ENCODE assay signal across 17 mouse cellular contexts in genomic region chr17:7871800-7872199, GRCm38 (mm10). TPM values are rescaled to one million over a fixed set of nuclear protein-coding genes. Genes with fewer than 3 reads are reported as not detected.
DNase-seq lines count a peak whose midpoint lies in the region; ATAC-seq lines count a peak whose summit lies in the region.
"Had no signal": no experiment of that assay in that cellular context is flagged by ENCODE, and none has a peak within 500 bp of the region (broad histone marks: within the 10 kb centered on the region; RNA-seq: fewer than 3 reads in every experiment).

No protein-coding gene starts in this region.

- peak; percentile 48 for ATAC-seq in CD4-positive, CD25-positive, alpha-beta regulatory T cell, adult 4 months
- peak; percentile 44 for ATAC-seq in activated CD4-positive, CD25-positive, alpha-beta regulatory T cell, adult 4 months
- ATAC-seq: intestine, postnatal 0 days; midbrain, embryonic 15.5 days had no signal

- no peaks in the 10 kb centered on the region for H3K27me3 ChIP-seq in splenic B cell, adult 2 months (ENCODE audit: control insufficient read depth, insufficient read depth, low read length, poor library complexity, severe bottlenecking)
- H3K27me3 ChIP-seq: hindbrain, embryonic 13.5 days; limb, embryonic 12.5 days; liver, embryonic 13.5 days; midbrain, embryonic 15.5 days had no signal

- peak; percentile 36 to 54 for DNase-seq in right cerebral cortex, adult 2 months (ENCODE audit: low spot score in 2 of 2)
- DNase-seq in right cerebral cortex, postnatal 10 days (ENCODE audit: low spot score in 2 of 2): no peak
- peak; percentile 54 for DNase-seq in splenic B cell, adult 2 months (ENCODE audit: low read depth, low spot score)
- no peak for DNase-seq in adrenal gland, adult (ENCODE audit: inconsistent age in 2 of 2, low spot score in 1 of 2)
- no peak for DNase-seq in kidney, adult 8-10 months
- DNase-seq in spleen, postnatal 14 days (ENCODE audit: low spot score in 2 of 2): no peak
- DNase-seq: cerebellum, postnatal 14 days; gastrocnemius, postnatal 36 days; heart, postnatal 14 days; liver, embryonic 13.5 days had no signal

- no peaks in the 10 kb centered on the region for H3K36me3 ChIP-seq in splenic B cell, adult 2 months (ENCODE audit: control insufficient read depth, insufficient read depth, low read length, poor library complexity, severe bottlenecking)
- H3K36me3 ChIP-seq: heart, embryonic 10.5 days; hindbrain, embryonic 13.5 days; limb, embryonic 12.5 days; liver, embryonic 13.5 days; midbrain, embryonic 15.5 days had no signal

RNA-seq across cellular contexts. Expression of gene Fndc1, which starts 44.7 kb away (rescaled TPM):
- not detected for polyA plus RNA-seq in CD4-positive, CD25-positive, alpha-beta regulatory T cell, adult 4 months (2017; shearing (Covaris generic))
- under 1 TPM in 1 of 2 experiments, not detected in 1; 0.13 TPM for polyA plus RNA-seq in activated CD4-positive, CD25-positive, alpha-beta regulatory T cell, adult 4 months (2017; shearing (Covaris generic))

RNA-seq across cellular contexts. Expression of gene Tagap, which starts 54.0 kb away (rescaled TPM):
- polyA plus RNA-seq in CD4-positive, CD25-positive, alpha-beta regulatory T cell, adult 4 months (2017; shearing (Covaris generic)): 100 to 1,000 TPM; 108 to 131 TPM
- polyA plus RNA-seq in activated CD4-positive, CD25-positive, alpha-beta regulatory T cell, adult 4 months (2017; shearing (Covaris generic)): 100 to 1,000 TPM in 1 of 2 experiments, 10 to 100 TPM in 1; 88.1 to 107 TPM

Comparison
In these comparisons a context has a peak if more than half of its experiments do, and no peak if none do; other contexts are left out.
1. DNase-seq: peak in right cerebral cortex, adult 2 months (2 of 2) and splenic B cell, adult 2 months (single experiment); none in right cerebral cortex, postnatal 10 days (0 of 2), adrenal gland, adult (0 of 2), kidney, adult 8-10 months (0 of 2) and spleen, postnatal 14 days (0 of 2).